Mouse (Mus musculus) granulocyte monocyte progenitor cell, adult 5-6 weeks (primary cell): ENCODE data around the gene Lrp8. TPM values are rescaled to one million over a fixed set of nuclear protein-coding genes. Genes with fewer than 3 reads are reported as not detected.
A peak's percentile ranks its signal among the peaks of the same experiment; 100 is the strongest.

Source experiments
- ATAC-seq: replicated peaks from 2 replicates; pipeline ENCODE4 v1.8.0; 2016; ENCODE audit warnings: mild to moderate bottlenecking, moderate TSS enrichment, inconsistent platforms; ENCODE audit not compliant: poor library complexity, severe bottlenecking
- total RNA-seq, 2 experiments: library from RNA; stranded (forward) in 1 of 2; stranded (reverse) in 1 of 2; fragments of 200-712, 200-1000 nt in 1 of 2; fragments of >200 nt in 1 of 2; fragmentation: Nextera tagmentation in 1 of 2; gene quantifications; 2 replicates each; pipeline ENCODE4 v1.2.3; 2014 to 2017

The Lrp8 gene
- total RNA-seq, 2 experiments from 2014 or later, result 12.8 to 18.7 TPM

- no peak for ATAC-seq
Observed at GRCm38 (mm10) chr4:107837910-107838309, 35.8 kb downstream of the Lrp8 start.

GRCm38 (mm10) chr4:107843687-107844086, 41.6 kb downstream of the Lrp8 start:
- ATAC-seq, result no peak

GRCm38 (mm10) chr4:107844971-107845370, 42.9 kb downstream of the Lrp8 start:
- peak; percentile 68 for ATAC-seq

- no peak for ATAC-seq
Observed at GRCm38 (mm10) chr4:107846795-107847194, 44.7 kb downstream of the Lrp8 start.

GRCm38 (mm10) chr4:107848546-107848945, 46.5 kb downstream of the Lrp8 start:
- ATAC-seq, result no peak

GRCm38 (mm10) chr4:107849621-107850020, 47.6 kb downstream of the Lrp8 start:
- no peak for ATAC-seq

- no peak for ATAC-seq
Observed at GRCm38 (mm10) chr4:107850091-107850490, 48.0 kb downstream of the Lrp8 start.

GRCm38 (mm10) chr4:107853333-107853732, 51.3 kb downstream of the Lrp8 start:
- no peak for ATAC-seq

- ATAC-seq, result no peak
Observed at GRCm38 (mm10) chr4:107853836-107854235, 51.8 kb downstream of the Lrp8 start.

- ATAC-seq, result no peak
Observed at GRCm38 (mm10) chr4:107856958-107857686, 55.1 kb downstream of the Lrp8 start.

- no peak for ATAC-seq
Observed at GRCm38 (mm10) chr4:107858995-107859394, 56.9 kb downstream of the Lrp8 start.

- ATAC-seq, result no peak
Observed at GRCm38 (mm10) chr4:107864866-107865265, 62.8 kb downstream of the Lrp8 start.

GRCm38 (mm10) chr4:107879254-107880050, 77.4 kb downstream of the Lrp8 start, which contains the start of gene Magoh:
TSS of gene Magoh (plus strand) at chr4:107879755.
- ATAC-seq, result peak; percentile 98

- no peak for ATAC-seq
Observed at GRCm38 (mm10) chr4:107881631-107882030, 79.6 kb downstream of the Lrp8 start.

GRCm38 (mm10) chr4:107886371-107886770, 84.3 kb downstream of the Lrp8 start:
- ATAC-seq, result no peak

- ATAC-seq, result no peak
Observed at GRCm38 (mm10) chr4:107889385-107889730, 87.3 kb downstream of the Lrp8 start.

- ATAC-seq, result peak; percentile 93
Observed at GRCm38 (mm10) chr4:107889731-107890432, 87.8 kb downstream of the Lrp8 start, which contains the start of gene 0610037L13Rik. TSS of gene 0610037L13Rik (plus strand) at chr4:107889813.

- ATAC-seq, result no peak
Observed at GRCm38 (mm10) chr4:107892663-107893062, 90.6 kb downstream of the Lrp8 start.

- ATAC-seq, result no peak
Observed at GRCm38 (mm10) chr4:107899211-107899927, 97.3 kb downstream of the Lrp8 start.

GRCm38 (mm10) chr4:107900206-107900605, 98.1 kb downstream of the Lrp8 start:
- ATAC-seq, result no peak
